Mouse (Mus musculus) spleen, adult 2 months (tissue): Measurements from ENCODE around the gene Cd164.

Experiments used
- CTCF ChIP-seq: fragments of 200-500 bp; IDR thresholded peaks from 2 replicates; pipeline ENCODE4 v1.5.1; 2011; ENCODE audit warnings: mild to moderate bottlenecking, inconsistent platforms; ENCODE audit not compliant: insufficient read depth, insufficient read length, insufficient replicate concordance; ENCODE audit errors: extremely low read depth
- POLR2A ChIP-seq: fragments of 200-500 bp; IDR thresholded peaks from 2 replicates; pipeline ENCODE4 v1.6.1; 2011; ENCODE audit warnings: low read depth, low read length, inconsistent platforms

GRCm38 (mm10) chr10:41523386-41523785 is 4.2 kb downstream of the Cd164 start:
- TF ChIP-seq POLR2A (no peak), CTCF (no peak)
